Mouse (Mus musculus): ENCODE data around the gene Pacsin2. TPM values are rescaled to one million over a fixed set of nuclear protein-coding genes. Genes with fewer than 3 reads are reported as not detected.

The Pacsin2 gene
- polyA plus RNA-seq, 1 experiment from 2014 or later, result 53.0 TPM

- H3K4me1 ChIP-seq (ENCODE audit: control insufficient read depth in 2 of 2, insufficient read depth in 2 of 2, low read length in 2 of 2), result peaks cover 30 to 62% of the 10 kb centered on the region in 2 experiments
- H3K27ac ChIP-seq (replicated peaks in 1 of 2; ENCODE audit: control insufficient read depth in 1 of 2, insufficient read depth in 1 of 2, low read depth in 2 of 2, low read length in 2 of 2), result no peak overlapping the region
- H3K9ac ChIP-seq (ENCODE audit: low read length), result no peak overlapping the region
- no peaks in the 10 kb centered on the region for H3K9me3 ChIP-seq (ENCODE audit: control insufficient read depth, low read length)
- no peaks in the 10 kb centered on the region for H3K27me3 ChIP-seq (ENCODE audit: control insufficient read depth, insufficient read depth, low read length)
- 80% methylated on average over 9 of the region's 9 CpGs for WGBS
- no peak overlapping the region for H3K4me3 ChIP-seq (ENCODE audit: control insufficient read depth in 1 of 2, insufficient read depth in 1 of 2, low read depth in 1 of 2, low read length in 2 of 2)
- no peak overlapping the region for H3K4me2 ChIP-seq (ENCODE audit: low read length)
- H3K36me3 ChIP-seq (ENCODE audit: control insufficient read depth, insufficient read depth, low read length), result no peaks in the 10 kb centered on the region
- no peak for ATAC-seq (ENCODE audit: insufficient number of reproducible peaks, insufficient read depth, low FRiP score, low read depth)
Measured at GRCm38 (mm10) chr15:83436541-83436940, 27.9 kb downstream of the Pacsin2 start.

GRCm38 (mm10) chr15:83435324-83436090 is 28.9 kb downstream of the Pacsin2 start:
- 62% methylated on average over 8 of the region's 8 CpGs for WGBS

GRCm38 (mm10) chr15:83434692-83435091 is 29.7 kb downstream of the Pacsin2 start:
- peaks cover 29 to 63% of the 10 kb centered on the region in 2 experiments for H3K4me1 ChIP-seq (ENCODE audit: control insufficient read depth in 2 of 2, insufficient read depth in 2 of 2, low read length in 2 of 2)
- no peak overlapping the region for H3K4me3 ChIP-seq (ENCODE audit: control insufficient read depth in 1 of 2, insufficient read depth in 1 of 2, low read depth in 1 of 2, low read length in 2 of 2)
- no peak overlapping the region for H3K27ac ChIP-seq (replicated peaks in 1 of 2; ENCODE audit: control insufficient read depth in 1 of 2, insufficient read depth in 1 of 2, low read depth in 2 of 2, low read length in 2 of 2)

More at GRCm38 (mm10) chr15:83435324-83436090, 28.9 kb downstream of the Pacsin2 start:
- no peaks in the 10 kb centered on the region for H3K27me3 ChIP-seq (ENCODE audit: control insufficient read depth, insufficient read depth, low read length)
- H3K9me3 ChIP-seq (ENCODE audit: control insufficient read depth, low read length), result no peaks in the 10 kb centered on the region
- no peaks in the 10 kb centered on the region for H3K36me3 ChIP-seq (ENCODE audit: control insufficient read depth, insufficient read depth, low read length)
- no peak for ATAC-seq (ENCODE audit: insufficient number of reproducible peaks, insufficient read depth, low FRiP score, low read depth)
- H3K4me2 ChIP-seq (ENCODE audit: low read length), result no peak overlapping the region
- H3K27ac ChIP-seq (replicated peaks in 1 of 2; ENCODE audit: control insufficient read depth in 1 of 2, insufficient read depth in 1 of 2, low read depth in 2 of 2, low read length in 2 of 2), result no peak overlapping the region
- no peak overlapping the region for H3K9ac ChIP-seq (ENCODE audit: low read length)
- no peak overlapping the region for H3K4me3 ChIP-seq (ENCODE audit: control insufficient read depth in 1 of 2, insufficient read depth in 1 of 2, low read depth in 1 of 2, low read length in 2 of 2)
- H3K4me1 ChIP-seq (ENCODE audit: control insufficient read depth in 2 of 2, insufficient read depth in 2 of 2, low read length in 2 of 2), result peaks cover 28 to 63% of the 10 kb centered on the region in 2 experiments

GRCm38 (mm10) chr15:83433344-83433743 is 31.1 kb downstream of the Pacsin2 start:
- ATAC-seq (ENCODE audit: insufficient number of reproducible peaks, insufficient read depth, low FRiP score, low read depth), result no peak
- H3K9ac ChIP-seq (ENCODE audit: low read length), result peak overlapping the region; percentile 56
- 60% methylated on average over 2 of the region's 2 CpGs for WGBS

More at GRCm38 (mm10) chr15:83434692-83435091, 29.7 kb downstream of the Pacsin2 start:
- Histone ChIP-seq H3K4me2 (ENCODE audit: low read length) (no peak overlapping the region), H3K9ac (ENCODE audit: low read length) (no peak overlapping the region), H3K36me3 (ENCODE audit: control insufficient read depth, insufficient read depth, low read length) (no peaks in the 10 kb centered on the region), H3K9me3 (ENCODE audit: control insufficient read depth, low read length) (no peaks in the 10 kb centered on the region), H3K27me3 (ENCODE audit: control insufficient read depth, insufficient read depth, low read length) (no peaks in the 10 kb centered on the region)
- 66% methylated on average over 4 of the region's 4 CpGs for WGBS
- no peak for ATAC-seq (ENCODE audit: insufficient number of reproducible peaks, insufficient read depth, low FRiP score, low read depth)

GRCm38 (mm10) chr15:83432231-83433031 is 32.0 kb downstream of the Pacsin2 start:
- 23% methylated on average over 15 of the region's 15 CpGs for whole genome bisulfite sequencing
- Histone ChIP-seq H3K4me1 (ENCODE audit: control insufficient read depth in 2 of 2, insufficient read depth in 2 of 2, low read length in 2 of 2) (peaks cover 28 to 77% of the 10 kb centered on the region in 2 experiments), H3K4me3 (ENCODE audit: control insufficient read depth in 1 of 2, insufficient read depth in 1 of 2, low read depth in 1 of 2, low read length in 2 of 2) (peak overlapping the region; percentile 21 to 22; a peak in 3 of 4 replicates), H3K4me2 (ENCODE audit: low read length) (peak overlapping the region; percentile 56), H3K27ac (replicated peaks in 1 of 2; ENCODE audit: control insufficient read depth in 1 of 2, insufficient read depth in 1 of 2, low read depth in 2 of 2, low read length in 2 of 2) (peak overlapping the region; percentile 80 to 92), H3K36me3 (ENCODE audit: control insufficient read depth, insufficient read depth, low read length) (no peaks in the 10 kb centered on the region), H3K9me3 (ENCODE audit: control insufficient read depth, low read length) (no peaks in the 10 kb centered on the region), H3K9ac (ENCODE audit: low read length) (peak overlapping the region; percentile 56), H3K27me3 (ENCODE audit: control insufficient read depth, insufficient read depth, low read length) (no peaks in the 10 kb centered on the region)
- ATAC-seq (ENCODE audit: insufficient number of reproducible peaks, insufficient read depth, low FRiP score, low read depth), result peak; percentile 71

More at GRCm38 (mm10) chr15:83433344-83433743, 31.1 kb downstream of the Pacsin2 start:
- Histone ChIP-seq H3K36me3 (ENCODE audit: control insufficient read depth, insufficient read depth, low read length) (no peaks in the 10 kb centered on the region), H3K4me1 (ENCODE audit: control insufficient read depth in 2 of 2, insufficient read depth in 2 of 2, low read length in 2 of 2) (peaks cover 28 to 71% of the 10 kb centered on the region in 2 experiments), H3K4me3 (ENCODE audit: control insufficient read depth in 1 of 2, insufficient read depth in 1 of 2, low read depth in 1 of 2, low read length in 2 of 2) (no peak overlapping the region), H3K27me3 (ENCODE audit: control insufficient read depth, insufficient read depth, low read length) (no peaks in the 10 kb centered on the region), H3K9me3 (ENCODE audit: control insufficient read depth, low read length) (no peaks in the 10 kb centered on the region), H3K4me2 (ENCODE audit: low read length) (peak overlapping the region; percentile 56), H3K27ac (replicated peaks in 1 of 2; ENCODE audit: control insufficient read depth in 1 of 2, insufficient read depth in 1 of 2, low read depth in 2 of 2, low read length in 2 of 2) (peak overlapping the region; percentile 80 to 92)

- Histone ChIP-seq H3K27ac (replicated peaks in 1 of 2; ENCODE audit: control insufficient read depth in 1 of 2, insufficient read depth in 1 of 2, low read depth in 2 of 2, low read length in 2 of 2) (0 out of 4 replicates have a peak overlapping the region, but pooled peaks have one; percentile 15 to 80), H3K27me3 (ENCODE audit: control insufficient read depth, insufficient read depth, low read length) (no peaks in the 10 kb centered on the region), H3K4me3 (ENCODE audit: control insufficient read depth in 1 of 2, insufficient read depth in 1 of 2, low read depth in 1 of 2, low read length in 2 of 2) (no peak overlapping the region), H3K36me3 (ENCODE audit: control insufficient read depth, insufficient read depth, low read length) (no peaks in the 10 kb centered on the region), H3K4me1 (ENCODE audit: control insufficient read depth in 2 of 2, insufficient read depth in 2 of 2, low read length in 2 of 2) (peaks cover 31 to 85% of the 10 kb centered on the region in 2 experiments), H3K4me2 (ENCODE audit: low read length) (no peak overlapping the region), H3K9me3 (ENCODE audit: control insufficient read depth, low read length) (no peaks in the 10 kb centered on the region), H3K9ac (ENCODE audit: low read length) (no peak overlapping the region)
- 79% methylated on average over 14 of the region's 14 CpGs for WGBS
- no peak for ATAC-seq (ENCODE audit: insufficient number of reproducible peaks, insufficient read depth, low FRiP score, low read depth)
Measured at GRCm38 (mm10) chr15:83430986-83431763, 33.2 kb downstream of the Pacsin2 start.

- H3K4me1 ChIP-seq (ENCODE audit: control insufficient read depth in 2 of 2, insufficient read depth in 2 of 2, low read length in 2 of 2), result peaks cover 36 to 87% of the 10 kb centered on the region in 2 experiments
Measured at GRCm38 (mm10) chr15:83430419-83430818, 34.0 kb downstream of the Pacsin2 start.

More at GRCm38 (mm10) chr15:83430419-83430818, 34.0 kb downstream of the Pacsin2 start:
- Histone ChIP-seq H3K27ac (replicated peaks in 1 of 2; ENCODE audit: control insufficient read depth in 1 of 2, insufficient read depth in 1 of 2, low read depth in 2 of 2, low read length in 2 of 2) (no peak overlapping the region), H3K4me2 (ENCODE audit: low read length) (no peak overlapping the region), H3K9me3 (ENCODE audit: control insufficient read depth, low read length) (no peaks in the 10 kb centered on the region), H3K36me3 (ENCODE audit: control insufficient read depth, insufficient read depth, low read length) (no peaks in the 10 kb centered on the region), H3K9ac (ENCODE audit: low read length) (no peak overlapping the region), H3K4me3 (ENCODE audit: control insufficient read depth in 1 of 2, insufficient read depth in 1 of 2, low read depth in 1 of 2, low read length in 2 of 2) (no peak overlapping the region), H3K27me3 (ENCODE audit: control insufficient read depth, insufficient read depth, low read length) (no peaks in the 10 kb centered on the region)
- WGBS, result 70% methylated on average over 7 of the region's 7 CpGs
- no peak for ATAC-seq (ENCODE audit: insufficient number of reproducible peaks, insufficient read depth, low FRiP score, low read depth)

All from heart, embryonic 14.5 days (tissue).